Mouse (Mus musculus) stomach, embryonic 14.5 days (tissue): ENCODE data around the gene Acly. TPM values are rescaled to one million over a fixed set of nuclear protein-coding genes. Genes with fewer than 3 reads are reported as not detected.
A peak's percentile ranks its signal among the peaks of the same experiment; 100 is the strongest.

ENCODE experiments used
- ATAC-seq: fragments of 200-750 bp; cut with Nextera tagmentation; 2 replicates; pipeline ENCODE4 v1.8.0; 2017; ENCODE audit warnings: low read depth, moderate TSS enrichment; ENCODE audit not compliant: insufficient number of reproducible peaks, insufficient read depth, low FRiP score
- H3K27ac ChIP-seq: fragments of 300-500 bp; sonication (generic); 2 replicates; pipeline ENCODE4 v1.5.1; 2014; ENCODE audit warnings: mild to moderate bottlenecking, low read length, moderate library complexity, mixed read lengths
- H3K27me3 ChIP-seq: fragments of 300-500 bp; sonication (generic); 2 replicates; pipeline ENCODE4 v1.6.1; 2014; ENCODE audit warnings: low read length, control low read depth, mixed read lengths; ENCODE audit not compliant: control insufficient read depth, insufficient read depth
- H3K36me3 ChIP-seq: fragments of 300-500 bp; sonication (generic); 2 replicates; pipeline ENCODE4 v1.6.1; 2014; ENCODE audit warnings: mild to moderate bottlenecking, control low read depth, low read length, moderate library complexity, mixed read lengths; ENCODE audit not compliant: control insufficient read depth, insufficient read depth
- H3K4me1 ChIP-seq: fragments of 300-500 bp; sonication (generic); 2 replicates; pipeline ENCODE4 v1.6.1; 2014; ENCODE audit warnings: low read length, control low read depth, mixed read lengths; ENCODE audit not compliant: control insufficient read depth, insufficient read depth
- H3K4me2 ChIP-seq: fragments of 300-500 bp; sonication (generic); replicated peaks from 2 replicates; pipeline ENCODE4 v1.6.1; 2014; ENCODE audit warnings: low read depth, low read length, control low read depth
- H3K4me3 ChIP-seq: fragments of 300-500 bp; sonication (generic); 2 replicates; pipeline ENCODE4 v1.5.1; 2014; ENCODE audit warnings: low read depth, low read length, control low read depth
- H3K9ac ChIP-seq: fragments of 300-500 bp; sonication (generic); replicated peaks from 2 replicates; pipeline ENCODE4 v1.6.1; 2014; ENCODE audit warnings: low read depth, mild to moderate bottlenecking, control low read depth, low read length, moderate library complexity, mixed read lengths
- H3K9me3 ChIP-seq: fragments of 300-500 bp; sonication (generic); 2 replicates; pipeline ENCODE4 v1.6.1; 2016; ENCODE audit warnings: low read depth, low read length, control low read depth; ENCODE audit not compliant: control insufficient read depth
- WGBS: fragments of 180-500 bp; shearing (Covaris S2); extraction: QIAGEN DNeasy Blood & Tissue Kit; methylation state at CpG from one replicate; pipeline ENCODE4 v1.1.7; 2014; 5-methylcytosine and 5-hydroxymethylcytosine counted together
- polyA plus RNA-seq: library from polyadenylated mRNA; unstranded; fragments of >200 nt; fragmentation: Nextera tagmentation; extraction: Ambion mirVana; gene quantifications from 2 replicates; pipeline ENCODE4 v1.2.1, GENCODE M21; 2014

Gene Acly
- polyA plus RNA-seq, 1 experiment from 2014 or later = 161 TPM

GRCm38 (mm10) chr11:100527066-100527457 is 738 bp downstream of the Acly start:
- peaks cover 29% of the 10 kb centered on the region; the same call in 1 of the 2 replicates for H3K4me1 ChIP-seq
- peak overlapping the region; percentile 84 for H3K4me2 ChIP-seq
- ATAC-seq = peak; percentile 24; the same call in 1 of the 2 replicates
- WGBS = under 1% methylated on average over 26 of the region's 26 CpGs
- H3K36me3 ChIP-seq = peaks cover 16% of the 10 kb centered on the region
- H3K9me3 ChIP-seq = no peaks in the 10 kb centered on the region
- peak overlapping the region; percentile 84 for H3K9ac ChIP-seq
- no peaks in the 10 kb centered on the region for H3K27me3 ChIP-seq
- H3K27ac ChIP-seq = peak overlapping the region; percentile 88
- peak overlapping the region; percentile 62 for H3K4me3 ChIP-seq

GRCm38 (mm10) chr11:100526052-100526816 is 1.6 kb downstream of the Acly start:
- H3K9ac ChIP-seq = peak overlapping the region; percentile 84
- no peaks in the 10 kb centered on the region for H3K9me3 ChIP-seq
- H3K27ac ChIP-seq = 0 out of 2 replicates have a peak overlapping the region, but pooled peaks have one; percentile 18
- H3K4me1 ChIP-seq = peaks cover 29% of the 10 kb centered on the region; the same call in 1 of the 2 replicates
- H3K4me2 ChIP-seq = peak overlapping the region; percentile 84
- H3K36me3 ChIP-seq = peaks cover 24% of the 10 kb centered on the region
- no peaks in the 10 kb centered on the region for H3K27me3 ChIP-seq
- no peak for ATAC-seq
- peak overlapping the region; percentile 62 for H3K4me3 ChIP-seq
- 8% methylated on average over 15 of the region's 15 CpGs for WGBS

- H3K9me3 ChIP-seq = no peaks in the 10 kb centered on the region
- H3K4me3 ChIP-seq = peak overlapping the region; percentile 62
- H3K4me2 ChIP-seq = peak overlapping the region; percentile 84
- peaks cover 29% of the 10 kb centered on the region; the same call in 1 of the 2 replicates for H3K4me1 ChIP-seq
- H3K27ac ChIP-seq = peak overlapping the region; percentile 23; the same call in 1 of the 2 replicates
- H3K27me3 ChIP-seq = no peaks in the 10 kb centered on the region
- 40% methylated on average over 11 of the region's 11 CpGs for WGBS
- H3K9ac ChIP-seq = peak overlapping the region; percentile 26; the same call in 1 of the 2 replicates
- ATAC-seq = no peak
- H3K36me3 ChIP-seq = peaks cover 34% of the 10 kb centered on the region
These were observed 2.7 kb downstream of the Acly start for GRCm38 (mm10) chr11:100524987-100525630.

GRCm38 (mm10) chr11:100524358-100524757 is 3.4 kb downstream of the Acly start:
- no peak overlapping the region for H3K9ac ChIP-seq
- H3K4me2 ChIP-seq = peak overlapping the region; percentile 84
- 83% methylated on average over 5 of the region's 5 CpGs for WGBS
- 0 out of 2 replicates have a peak overlapping the region, but pooled peaks have one; percentile 62 for H3K4me3 ChIP-seq
- no peaks in the 10 kb centered on the region for H3K9me3 ChIP-seq
- no peak for ATAC-seq
- H3K36me3 ChIP-seq = peaks cover 42% of the 10 kb centered on the region
- peaks cover 29% of the 10 kb centered on the region; the same call in 1 of the 2 replicates for H3K4me1 ChIP-seq
- no peaks in the 10 kb centered on the region for H3K27me3 ChIP-seq
- no peak overlapping the region; the same call in 1 of the 2 replicates for H3K27ac ChIP-seq

GRCm38 (mm10) chr11:100520838-100521237 is 7.0 kb downstream of the Acly start:
- 59% methylated on average over 15 of the region's 15 CpGs for WGBS
- Histone ChIP-seq H3K4me1 (peaks cover 16% of the 10 kb centered on the region; the same call in 1 of the 2 replicates), H3K4me2 (no peak overlapping the region), H3K27ac (no peak overlapping the region), H3K4me3 (no peak overlapping the region), H3K27me3 (no peaks in the 10 kb centered on the region), H3K36me3 (peaks cover 61% of the 10 kb centered on the region), H3K9ac (no peak overlapping the region), H3K9me3 (no peaks in the 10 kb centered on the region)
- no peak for ATAC-seq

- 0 out of 2 replicates have a peak, but pooled peaks have one; percentile 9 for ATAC-seq
- H3K27ac ChIP-seq = peak overlapping the region; percentile 12; the same call in 1 of the 2 replicates
- WGBS = 68% methylated on average over 7 of the region's 7 CpGs
- no peak overlapping the region for H3K9ac ChIP-seq
- H3K4me1 ChIP-seq = no peaks in the 10 kb centered on the region
- peaks cover 78% of the 10 kb centered on the region for H3K36me3 ChIP-seq
- H3K27me3 ChIP-seq = no peaks in the 10 kb centered on the region
- H3K4me3 ChIP-seq = no peak overlapping the region
- H3K9me3 ChIP-seq = no peaks in the 10 kb centered on the region
- no peak overlapping the region for H3K4me2 ChIP-seq
These were observed 8.6 kb downstream of the Acly start for GRCm38 (mm10) chr11:100519188-100519587.

- ATAC-seq = peak; percentile 72
- no peak overlapping the region for H3K9ac ChIP-seq
- H3K4me1 ChIP-seq = no peaks in the 10 kb centered on the region
- 57% methylated on average over 5 of the region's 5 CpGs for WGBS
- H3K27me3 ChIP-seq = no peaks in the 10 kb centered on the region
- H3K4me3 ChIP-seq = no peak overlapping the region
- H3K9me3 ChIP-seq = no peaks in the 10 kb centered on the region
- H3K27ac ChIP-seq = peak overlapping the region; percentile 13; the same call in 1 of the 2 replicates
- H3K4me2 ChIP-seq = no peak overlapping the region
- H3K36me3 ChIP-seq = peaks cover 82% of the 10 kb centered on the region
These were observed 9.6 kb downstream of the Acly start for GRCm38 (mm10) chr11:100518188-100518591.

GRCm38 (mm10) chr11:100516291-100516690 is 11.5 kb downstream of the Acly start:
- 47% methylated on average over 9 of the region's 9 CpGs for WGBS
- H3K27ac ChIP-seq = peak overlapping the region; percentile 18; the same call in 1 of the 2 replicates
- H3K27me3 ChIP-seq = no peaks in the 10 kb centered on the region
- no peak overlapping the region for H3K4me3 ChIP-seq
- H3K9ac ChIP-seq = no peak overlapping the region
- no peaks in the 10 kb centered on the region for H3K4me1 ChIP-seq
- H3K36me3 ChIP-seq = peaks cover 81% of the 10 kb centered on the region
- ATAC-seq = peak; percentile 30; the same call in 1 of the 2 replicates
- H3K9me3 ChIP-seq = no peaks in the 10 kb centered on the region
- no peak overlapping the region for H3K4me2 ChIP-seq
